Mouse (Mus musculus): ENCODE data around the gene Poc1b.

- TF ChIP-seq POLR2A (IDR thresholded peaks at IDR 0.05; ENCODE audit: borderline replicate concordance, control insufficient read depth, low read depth, low read length) (no peak), CTCF (IDR thresholded peaks at IDR 0.05; ENCODE audit: control insufficient read depth, insufficient read depth, low read length) (no peak)
These were observed 10.1 kb downstream of the Poc1b start for GRCm38 (mm10) chr10:99116650-99117615.

All from bone marrow, adult 2 months (tissue).